8 mouse cellular contexts compared by ENCODE assay signal in the genomic region with DNA sequence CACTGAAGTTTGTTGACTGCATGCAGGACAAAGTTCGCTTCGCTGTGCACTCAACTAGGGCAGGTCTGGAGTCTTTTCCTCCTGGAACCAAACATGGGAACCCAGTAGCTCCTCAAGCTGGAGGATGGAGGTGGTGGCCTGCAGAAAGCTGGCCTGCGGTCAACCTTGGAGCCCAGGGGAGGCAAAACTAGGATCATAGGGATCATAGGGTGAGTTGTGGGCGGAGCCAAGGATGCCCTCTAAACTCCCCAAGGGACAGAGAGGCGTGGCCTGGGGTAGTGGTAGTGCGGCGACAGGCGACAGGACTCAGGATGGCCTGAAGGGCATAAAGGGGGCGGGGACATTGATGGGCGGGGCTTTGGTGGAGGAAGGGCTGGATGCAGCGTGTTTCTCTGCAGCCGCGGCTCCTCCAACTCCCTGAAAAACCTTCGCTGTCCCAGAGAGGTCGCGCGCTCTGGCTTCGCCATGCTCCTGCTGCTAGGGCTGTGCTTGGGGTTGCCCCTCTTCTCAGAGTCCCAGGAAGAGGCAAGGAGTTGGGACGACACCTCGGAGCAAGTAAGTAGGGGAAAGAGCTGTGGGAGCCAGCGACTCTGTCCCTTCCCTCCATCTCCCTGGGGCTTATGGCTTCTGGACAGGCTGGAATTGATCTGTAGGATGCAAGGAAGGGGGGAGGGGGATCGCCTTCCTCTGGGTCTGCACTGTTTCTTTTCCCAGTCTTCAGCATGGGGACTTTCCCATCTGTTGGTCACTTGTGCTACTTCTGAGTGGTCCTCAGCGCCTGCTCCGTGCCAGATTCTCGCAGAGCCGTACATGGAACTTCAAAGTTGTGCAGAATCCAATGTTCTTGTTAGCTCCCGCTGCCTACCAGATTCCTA. TPM values are rescaled to one million over a fixed set of nuclear protein-coding genes. Genes with fewer than 3 reads are reported as not detected.
A peak's percentile ranks its signal among the peaks of the same experiment; 100 is the strongest.
DNase-seq lines count a peak whose midpoint lies in the region; ATAC-seq and TF ChIP-seq lines count a peak whose summit lies in the region.

A gene (plus strand): TSS at position 371 of the 875 bp plus-strand sequence.

- ATAC-seq in frontal cortex, adult (ENCODE audit: low TSS enrichment): peak; percentile 55
- peak; percentile 91 for ATAC-seq in common myeloid progenitor, adult 5-6 weeks (replicated peaks; ENCODE audit: low read depth, poor library complexity, severe bottlenecking)
- peak; percentile 85 for ATAC-seq in intestine, postnatal 0 days
- ATAC-seq in midbrain, embryonic 16.5 days: peak; percentile 56; the same call in 1 of the 2 replicates

- no peak for DNase-seq in frontal cortex, postnatal 10 days (ENCODE audit: low spot score in 2 of 2)
- DNase-seq in gastrocnemius, postnatal 4 days (ENCODE audit: low spot score in 2 of 2): peak; percentile 24 to 68
- DNase-seq in liver: peak; percentile 85
- DNase-seq in testis, postnatal 10 days (ENCODE audit: low spot score): peak; percentile 82

- H3K4me3 ChIP-seq in intestine, postnatal 0 days (ENCODE audit: low read depth, low read length): peak within 1 kb of the TSS; percentile 51
- H3K4me3 ChIP-seq in midbrain, embryonic 16.5 days (ENCODE audit: low read depth, low read length): peak within 1 kb of the TSS; percentile 33

- no peaks in the 10 kb centered on the region for H3K27me3 ChIP-seq in intestine, postnatal 0 days (replicated peaks; ENCODE audit: control insufficient read depth, insufficient read depth, low read length)
- H3K27me3 ChIP-seq in midbrain, embryonic 16.5 days (ENCODE audit: control insufficient read depth, insufficient read depth, low read depth, low read length): no peaks in the 10 kb centered on the region

- TF ChIP-seq CTCF in intestine, postnatal 0 days (IDR thresholded peaks at IDR 0.05; ENCODE audit: low read depth): 0 out of 2 replicates have a peak, but pooled peaks have one; percentile 10

- peak within 1 kb of the TSS; percentile 53; the same call in 1 of the 2 replicates for H3K9ac ChIP-seq in intestine, postnatal 0 days (ENCODE audit: low read depth, low read length)
- H3K9ac ChIP-seq in midbrain, embryonic 16.5 days (ENCODE audit: low read depth, low read length): 0 out of 2 replicates have a peak within 1 kb of the TSS, but pooled peaks have one; percentile 10

- WGBS in intestine, postnatal 0 days: 6% methylated on average over 27 of the region's 27 CpGs
- 8% methylated on average over 26 of the region's 27 CpGs for WGBS in midbrain, embryonic 16.5 days

- H3K27ac ChIP-seq in intestine, postnatal 0 days (ENCODE audit: low read depth, low read length): no peak within 1 kb of the TSS
- no peak within 1 kb of the TSS for H3K27ac ChIP-seq in midbrain, embryonic 16.5 days (ENCODE audit: low read length)

- peak within 1 kb of the TSS; percentile 87 for H3K4me2 ChIP-seq in intestine, postnatal 0 days (replicated peaks; ENCODE audit: low read depth)
- H3K4me2 ChIP-seq in midbrain, embryonic 16.5 days (ENCODE audit: low read length): peak within 1 kb of the TSS; percentile 60

- peaks cover 5% of the 10 kb centered on the region; the same call in 1 of the 2 replicates for H3K4me1 ChIP-seq in intestine, postnatal 0 days (replicated peaks; ENCODE audit: control insufficient read depth, insufficient read depth, low read length)
- H3K4me1 ChIP-seq in midbrain, embryonic 16.5 days (ENCODE audit: control insufficient read depth, insufficient read depth, low read length): peaks cover 4% of the 10 kb centered on the region; the same call in 1 of the 2 replicates

- H3K36me3 ChIP-seq in intestine, postnatal 0 days (ENCODE audit: control insufficient read depth, insufficient read depth): no peaks in the 10 kb centered on the region
- H3K36me3 ChIP-seq in midbrain, embryonic 16.5 days (ENCODE audit: control insufficient read depth, insufficient read depth, low read length): no peaks in the 10 kb centered on the region

- no peaks in the 10 kb centered on the region for H3K9me3 ChIP-seq in intestine, postnatal 0 days (ENCODE audit: control insufficient read depth)
- no peaks in the 10 kb centered on the region for H3K9me3 ChIP-seq in midbrain, embryonic 16.5 days (replicated peaks; ENCODE audit: control insufficient read depth, low read length, poor library complexity, severe bottlenecking)

RNA-seq across cellular contexts. Expression of the gene that starts here (rescaled TPM):
- total RNA-seq in common myeloid progenitor, adult 5-6 weeks (2017): 17.2 and 19.9 TPM in 2 replicates
- 100 to 1,000 TPM; 106 to 122 TPM for total RNA-seq in gastrocnemius, postnatal 4 days (2021)
- 14.2 and 16.6 TPM in 2 replicates for polyA plus RNA-seq in intestine, postnatal 0 days (2015; fragmentation: Nextera tagmentation; extraction: Ambion mirVana)
- 5.8 and 6.5 TPM in 2 replicates for polyA plus RNA-seq in midbrain, embryonic 16.5 days (2015; fragmentation: Nextera tagmentation; extraction: Ambion mirVana)

Comparison
In these comparisons a context has a peak if more than half of its experiments do, and no peak if none do; other contexts are left out.
1. DNase-seq: peak in gastrocnemius, postnatal 4 days (2 of 2), liver (single experiment) and testis, postnatal 10 days (single experiment); none in frontal cortex, postnatal 10 days (0 of 2).
2. Peak in every context shown above with its lines, with median percentiles within 50 percentile points of each other: ATAC-seq.